Mouse (Mus musculus): ENCODE results near the gene Gm32802.
"Not testable (repeated sequence)": the region's sequence is repeated elsewhere in the genome, so short reads cannot be mapped to it uniquely, and the experiment has no call there.

The Gm32802 gene

DNA sequence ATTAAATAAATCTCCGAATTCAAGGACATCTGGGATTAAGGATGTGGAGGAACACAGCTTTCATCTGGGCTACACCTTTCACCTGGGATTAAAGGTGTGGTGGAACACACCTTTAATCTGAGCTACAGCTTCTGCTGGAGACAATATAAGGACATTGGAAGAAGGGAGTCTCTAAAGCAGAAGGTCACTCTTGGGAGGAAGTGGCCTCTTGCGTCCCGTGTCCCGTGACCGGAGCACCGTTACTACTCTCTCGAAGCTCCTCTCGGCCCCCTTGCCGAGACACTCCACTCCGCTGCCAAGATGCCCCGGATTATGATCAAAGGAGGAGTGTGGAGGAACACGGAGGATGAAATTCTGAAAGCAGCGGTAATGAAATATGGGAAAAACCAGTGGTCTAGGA lies at the start of gene Gm32802:
TSS of gene Gm32802 (plus strand) at position 301 of the 400 bp plus-strand sequence.
- not testable (repeated sequence) for DNase-seq (ENCODE audit: inconsistent age in 2 of 2, low spot score in 1 of 2)

DNA sequence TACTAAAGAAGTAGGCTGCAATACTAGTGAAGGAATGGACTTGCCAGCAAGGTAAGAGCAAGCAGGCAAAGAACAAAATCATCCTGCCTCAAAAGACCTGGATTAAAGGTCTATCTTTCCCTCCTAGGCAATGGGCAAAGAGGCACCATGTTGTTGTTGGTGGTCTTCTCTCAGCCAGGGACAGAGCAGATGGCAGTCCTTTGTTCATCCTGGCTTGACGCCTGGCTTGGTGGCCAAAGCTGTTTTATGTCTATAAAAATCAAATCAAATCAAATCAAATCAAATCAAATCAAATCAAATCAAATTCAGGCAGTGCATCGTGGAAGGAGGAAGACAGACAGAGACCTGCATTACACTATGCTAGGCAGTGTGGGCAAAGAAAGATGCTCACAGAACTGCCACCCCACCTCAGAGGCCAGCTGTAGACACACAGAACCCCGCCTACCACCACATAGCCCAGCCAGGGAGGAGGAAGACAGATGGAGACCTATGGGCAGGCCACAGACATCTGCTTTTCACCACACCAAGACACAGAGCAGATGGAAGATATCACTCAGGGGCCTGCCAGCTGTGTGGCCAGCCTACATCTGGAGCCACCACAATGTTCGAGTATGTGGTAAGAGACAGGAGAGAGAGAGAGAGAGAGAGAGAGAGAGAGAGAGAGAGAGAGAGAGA lies 42.6 kb upstream of the Gm32802 start:
- DNase-seq (ENCODE audit: inconsistent age in 2 of 2, low spot score in 1 of 2): peak in 1 of 2 experiments; percentile 20

DNA sequence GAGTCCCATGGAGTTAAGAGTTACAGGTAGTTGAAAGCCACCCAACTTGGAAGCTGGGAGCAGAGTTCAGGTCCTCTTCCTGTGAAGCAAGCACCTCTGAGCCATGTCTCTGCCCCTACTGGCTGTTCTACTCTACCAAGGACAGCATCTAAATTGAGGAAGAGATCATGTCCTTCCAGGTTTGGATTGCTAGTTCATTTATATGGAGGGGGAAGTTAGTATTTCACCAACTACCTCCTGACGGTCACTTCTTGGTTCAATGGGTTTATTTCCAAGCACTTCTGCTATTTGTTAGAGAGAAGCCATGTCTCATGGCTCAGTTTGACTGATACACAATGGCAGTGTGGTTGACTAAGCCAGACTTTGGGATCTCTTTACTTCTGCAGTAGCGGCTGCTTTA lies 30.9 kb upstream of the Gm32802 start:
- not testable (repeated sequence) for DNase-seq (ENCODE audit: inconsistent age in 2 of 2, low spot score in 1 of 2)

DNA sequence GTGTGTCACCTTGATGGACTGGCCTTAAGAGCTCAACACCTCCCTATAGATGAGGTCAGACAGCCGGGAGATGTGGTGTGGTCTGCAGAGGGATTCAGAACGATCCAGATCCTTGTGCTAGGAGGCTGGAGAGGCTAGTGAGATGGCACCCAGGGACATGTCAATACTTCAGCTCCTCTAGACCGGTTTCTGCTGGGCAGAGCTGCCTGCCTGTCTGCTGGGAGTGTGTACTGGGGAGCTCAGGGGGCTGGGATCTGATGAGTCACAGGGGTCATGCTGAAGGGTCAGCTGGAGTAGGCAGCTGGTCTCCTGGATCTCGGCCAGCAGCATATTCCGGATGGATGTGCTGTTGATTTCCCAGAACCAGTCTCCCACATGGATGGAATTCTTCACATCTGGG lies 25.9 kb upstream of the Gm32802 start:
- not testable (repeated sequence) for DNase-seq (ENCODE audit: inconsistent age in 2 of 2, low spot score in 1 of 2)

DNA sequence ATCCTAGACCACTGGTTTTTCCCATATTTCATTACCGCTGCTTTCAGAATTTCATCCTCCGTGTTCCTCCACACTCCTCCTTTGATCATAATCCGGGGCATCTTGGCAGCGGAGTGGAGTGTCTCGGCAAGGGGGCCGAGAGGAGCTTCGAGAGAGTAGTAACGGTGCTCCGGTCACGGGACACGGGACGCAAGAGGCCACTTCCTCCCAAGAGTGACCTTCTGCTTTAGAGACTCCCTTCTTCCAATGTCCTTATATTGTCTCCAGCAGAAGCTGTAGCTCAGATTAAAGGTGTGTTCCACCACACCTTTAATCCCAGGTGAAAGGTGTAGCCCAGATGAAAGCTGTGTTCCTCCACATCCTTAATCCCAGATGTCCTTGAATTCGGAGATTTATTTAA lies 17.8 kb upstream of the Gm32802 start, which contains the start of gene Gm32717:
TSS of gene Gm32717 (minus strand) at position 101 of the 400 bp plus-strand sequence.
- DNase-seq (ENCODE audit: inconsistent age in 2 of 2, low spot score in 1 of 2): not testable (repeated sequence)

DNA sequence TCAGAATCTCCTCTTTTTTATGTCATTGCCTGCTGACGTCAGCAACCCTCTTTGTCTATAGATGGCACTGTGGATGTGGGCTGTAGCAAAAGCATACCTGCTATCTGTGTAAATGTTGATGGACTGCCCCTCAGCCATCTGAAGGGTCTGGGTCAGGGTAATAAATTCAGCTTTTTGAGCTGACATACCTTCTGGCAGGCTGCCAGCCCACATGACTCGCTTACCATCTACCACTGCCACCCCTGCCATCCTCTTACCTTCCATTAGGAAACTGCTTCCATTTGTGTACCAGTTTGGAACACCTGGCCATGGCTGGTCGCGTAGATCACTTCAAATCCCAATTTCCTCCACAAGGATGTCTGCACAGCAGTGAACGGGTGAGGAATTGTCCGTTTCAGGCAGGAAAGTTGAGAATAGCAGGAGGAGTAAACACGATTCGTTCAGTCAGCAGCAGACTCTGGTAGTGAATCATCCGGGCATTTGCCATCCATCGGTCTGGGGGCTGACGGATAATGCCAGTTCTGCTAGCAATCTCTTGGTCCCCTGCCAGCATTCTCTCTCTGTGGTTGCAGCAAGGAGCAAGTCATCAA lies 9.4 kb upstream of the Gm32802 start:
- DNase-seq (ENCODE audit: inconsistent age in 2 of 2, low spot score in 1 of 2): peak; percentile 29 to 70

DNA sequence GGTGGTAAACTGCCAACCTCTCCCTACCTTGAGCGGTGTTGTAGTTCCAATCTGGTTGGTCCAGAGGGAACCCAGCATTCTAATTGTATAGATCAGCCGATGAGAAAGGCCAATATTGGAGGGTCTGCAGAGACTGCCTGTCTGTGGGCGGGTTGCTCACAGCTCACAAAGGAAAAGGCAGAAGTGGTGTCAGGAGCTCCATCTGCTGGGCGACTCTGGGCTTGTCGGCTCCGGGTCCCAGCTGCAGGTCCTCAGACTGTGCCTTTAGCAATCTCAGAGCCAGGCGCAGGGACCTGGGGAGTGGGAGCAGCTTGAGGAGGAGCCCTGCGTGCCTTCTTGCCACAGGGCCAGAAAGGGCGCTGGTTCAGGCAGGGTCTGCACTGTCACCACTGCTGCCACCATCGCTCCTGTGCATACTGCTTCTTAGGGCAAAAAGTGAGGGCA lies 7.6 kb upstream of the Gm32802 start:
- DNase-seq (ENCODE audit: inconsistent age in 2 of 2, low spot score in 1 of 2): peak; percentile 15 to 54

DNA sequence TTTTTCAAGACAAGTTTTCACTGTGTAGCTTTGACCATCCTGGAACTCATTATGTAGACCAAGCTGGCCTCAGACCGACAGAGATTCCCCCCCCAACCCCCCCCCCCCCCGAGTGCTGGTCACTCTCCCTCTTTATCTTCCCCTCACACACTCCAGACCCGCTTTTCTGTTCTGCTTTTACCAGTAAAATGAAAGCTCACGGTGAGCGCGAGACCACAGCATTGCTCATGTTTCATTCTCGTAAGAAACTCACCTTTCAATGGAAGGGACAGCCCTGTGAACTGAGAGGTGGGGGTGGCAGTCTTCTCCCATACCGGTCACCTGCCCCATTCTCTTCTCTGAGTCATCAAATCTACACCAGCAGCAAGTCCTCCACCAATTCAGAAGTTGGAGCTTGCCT lies 10.3 kb downstream of the Gm32802 start:
- not testable (repeated sequence) for DNase-seq (ENCODE audit: inconsistent age in 2 of 2, low spot score in 1 of 2)

DNA sequence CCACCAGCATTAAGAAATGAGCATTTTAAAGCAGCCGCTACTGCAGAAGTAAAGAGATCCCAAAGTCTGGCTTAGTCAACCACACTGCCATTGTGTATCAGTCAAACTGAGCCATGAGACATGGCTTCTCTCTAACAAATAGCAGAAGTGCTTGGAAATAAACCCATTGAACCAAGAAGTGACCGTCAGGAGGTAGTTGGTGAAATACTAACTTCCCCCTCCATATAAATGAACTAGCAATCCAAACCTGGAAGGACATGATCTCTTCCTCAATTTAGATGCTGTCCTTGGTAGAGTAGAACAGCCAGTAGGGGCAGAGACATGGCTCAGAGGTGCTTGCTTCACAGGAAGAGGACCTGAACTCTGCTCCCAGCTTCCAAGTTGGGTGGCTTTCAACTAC lies 12.9 kb downstream of the Gm32802 start:
- not testable (repeated sequence) for DNase-seq (ENCODE audit: inconsistent age in 2 of 2, low spot score in 1 of 2)

DNA sequence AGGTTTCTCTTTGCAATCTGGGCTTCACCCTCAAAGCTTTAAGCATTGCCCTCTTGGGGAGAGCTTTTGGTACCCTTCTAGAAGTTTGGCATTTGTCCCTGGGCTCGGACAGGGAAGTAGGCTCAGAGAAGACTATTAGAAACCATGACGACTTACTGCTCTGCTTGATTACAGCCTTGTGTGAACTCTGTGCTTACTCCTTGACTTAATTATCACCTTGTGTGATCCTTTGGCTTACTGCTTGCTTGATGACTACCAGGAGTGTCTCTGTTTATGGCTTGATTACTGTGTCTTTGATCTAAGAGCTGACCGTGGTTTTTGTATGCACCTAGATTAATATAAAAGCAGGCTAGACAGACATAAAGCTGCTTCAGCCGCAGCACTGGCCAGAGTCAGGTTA lies 19.6 kb downstream of the Gm32802 start:
- DNase-seq (ENCODE audit: inconsistent age in 2 of 2, low spot score in 1 of 2): not testable (repeated sequence)

DNA sequence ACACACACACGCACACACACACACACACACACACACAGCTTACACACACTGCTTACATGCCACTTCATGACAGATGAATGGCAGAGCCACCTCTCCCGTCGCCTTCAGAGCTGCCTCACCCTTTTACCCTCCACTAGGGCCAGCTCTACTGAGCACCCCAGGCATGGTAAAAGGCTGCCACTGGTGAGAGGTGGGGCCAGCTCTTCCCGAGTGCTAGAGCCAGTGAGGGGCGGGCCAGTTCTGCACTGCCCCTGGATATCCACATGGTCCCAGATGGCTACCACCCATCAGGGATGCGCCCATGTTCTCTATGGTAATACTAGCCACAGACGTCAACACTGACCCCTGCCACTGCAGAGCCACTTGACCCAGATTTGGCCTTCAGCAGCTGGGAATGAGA lies 24.1 kb downstream of the Gm32802 start:
- DNase-seq (ENCODE audit: inconsistent age in 2 of 2, low spot score in 1 of 2): not testable (repeated sequence)

DNA sequence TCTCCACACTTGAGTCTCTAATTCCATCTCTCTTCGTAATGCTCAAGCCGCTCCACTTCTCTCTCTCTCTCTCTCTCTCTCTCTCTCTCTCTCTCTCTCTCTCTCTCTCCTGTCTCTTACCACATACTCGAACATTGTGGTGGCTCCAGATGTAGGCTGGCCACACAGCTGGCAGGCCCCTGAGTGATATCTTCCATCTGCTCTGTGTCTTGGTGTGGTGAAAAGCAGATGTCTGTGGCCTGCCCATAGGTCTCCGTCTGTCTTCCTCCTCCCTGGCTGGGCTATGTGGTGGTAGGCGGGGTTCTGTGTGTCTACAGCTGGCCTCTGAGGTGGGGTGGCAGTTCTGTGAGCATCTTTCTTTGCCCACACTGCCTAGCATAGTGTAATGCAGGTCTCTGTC lies 24.5 kb downstream of the Gm32802 start:
- not testable (repeated sequence) for DNase-seq (ENCODE audit: inconsistent age in 2 of 2, low spot score in 1 of 2)

DNA sequence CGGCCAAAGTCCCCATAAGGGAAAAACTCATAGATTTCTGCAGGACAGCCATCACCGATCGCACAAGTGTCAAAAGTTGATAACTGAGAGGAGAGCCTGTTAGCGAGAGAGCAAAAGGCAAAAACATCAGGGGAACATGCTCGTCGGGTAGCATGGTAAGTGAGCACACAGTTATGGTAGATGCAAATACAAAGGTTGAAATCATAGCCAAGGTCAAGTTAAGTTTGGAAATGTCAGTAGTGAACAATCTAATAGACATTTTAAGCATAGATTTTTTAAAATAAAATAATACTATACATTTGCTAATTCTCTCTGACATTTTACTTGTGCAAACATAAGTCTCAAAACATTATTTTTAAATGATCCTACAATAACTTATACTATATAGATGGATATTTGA lies 36.5 kb downstream of the Gm32802 start, which contains the start of gene Iltifb:
TSS of gene Iltifb (minus strand) at position 101 of the 400 bp plus-strand sequence.
- DNase-seq (ENCODE audit: inconsistent age in 2 of 2, low spot score in 1 of 2): no peak

DNA sequence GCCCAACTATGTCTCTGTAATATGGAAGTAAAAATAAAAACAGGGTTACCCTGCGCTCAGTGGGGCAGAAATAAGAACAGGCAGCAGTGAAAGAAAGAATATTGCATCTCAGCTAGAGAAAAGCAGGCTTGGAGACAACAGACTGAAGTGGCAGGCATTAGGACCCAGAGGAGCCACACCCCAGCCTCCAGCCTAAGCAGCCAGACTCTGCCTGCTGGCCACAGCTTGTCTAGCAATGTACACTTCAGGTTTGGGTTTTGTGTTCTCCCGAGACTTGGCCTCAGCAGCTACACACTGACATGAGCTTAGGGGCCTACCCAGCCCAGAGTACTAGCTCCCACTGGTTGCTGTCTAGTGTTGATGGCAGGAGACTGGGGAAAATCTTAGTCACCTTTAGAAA lies 43.6 kb downstream of the Gm32802 start:
- not testable (repeated sequence) for DNase-seq (ENCODE audit: inconsistent age in 2 of 2, low spot score in 1 of 2)
